Mouse (Mus musculus) adipocyte (in vitro differentiated cells): Measurements from ENCODE around the gene Cpa1.

Experiments used
- DNase-seq: peaks from one replicate; pipeline ENCODE4 v3.0.0-alpha.2; 2016; ENCODE audit warnings: low spot score

Cpa1 gene

GRCm38 (mm10) chr6:30673764-30674561 lies 34.9 kb downstream of the Cpa1 start:
- DNase-seq: no peak

- DNase-seq: no peak
Measured at GRCm38 (mm10) chr6:30674714-30675280, 35.8 kb downstream of the Cpa1 start.

- no peak for DNase-seq
Measured at GRCm38 (mm10) chr6:30675281-30675771, 36.3 kb downstream of the Cpa1 start.

GRCm38 (mm10) chr6:30676506-30676905 lies 37.5 kb downstream of the Cpa1 start:
- DNase-seq: no peak

- no peak for DNase-seq
Measured at GRCm38 (mm10) chr6:30677591-30677990, 38.6 kb downstream of the Cpa1 start.

- DNase-seq: no peak
Measured at GRCm38 (mm10) chr6:30678482-30678881, 39.5 kb downstream of the Cpa1 start.

GRCm38 (mm10) chr6:30679567-30679966 lies 40.5 kb downstream of the Cpa1 start:
- no peak for DNase-seq

GRCm38 (mm10) chr6:30680442-30680841 lies 41.4 kb downstream of the Cpa1 start:
- no peak for DNase-seq

GRCm38 (mm10) chr6:30681935-30682900 lies 43.2 kb downstream of the Cpa1 start:
- DNase-seq: no peak

- peak; percentile 50 for DNase-seq
Measured at GRCm38 (mm10) chr6:30684570-30684969, 45.6 kb downstream of the Cpa1 start.

- DNase-seq: no peak
Measured at GRCm38 (mm10) chr6:30687198-30687597, 48.2 kb downstream of the Cpa1 start.

- peak; percentile 43 for DNase-seq
Measured at GRCm38 (mm10) chr6:30692826-30693225, 53.8 kb downstream of the Cpa1 start.

- peak; percentile 98 for DNase-seq
Measured at GRCm38 (mm10) chr6:30693350-30693991, 54.5 kb downstream of the Cpa1 start, which contains the start of gene Cep41. Gene Cep41, minus strand, starts transcription at chr6:30693749.

GRCm38 (mm10) chr6:30694209-30694608 lies 55.2 kb downstream of the Cpa1 start:
- no peak for DNase-seq
